Mouse (Mus musculus) lung, postnatal 0 days (tissue): ENCODE results near the gene Fscn1. TPM values are rescaled to one million over a fixed set of nuclear protein-coding genes. Genes with fewer than 3 reads are reported as not detected.

Experiments used
- ATAC-seq: fragments of 200-750 bp; cut with Nextera tagmentation; 2 replicates; pipeline ENCODE4 v1.8.0; 2017; ENCODE audit warnings: moderate library complexity
- DNase-seq: peaks from one replicate; pipeline ENCODE4 v3.0.0-alpha.2; 2016; ENCODE audit warnings: low spot score
- H3K27ac ChIP-seq: fragments of 300-500 bp; sonication (generic); 2 replicates; pipeline ENCODE4 v1.5.1; 2014; ENCODE audit warnings: antibody characterized with exemption, mild to moderate bottlenecking, low read length, mixed read lengths
- H3K27me3 ChIP-seq: fragments of 300-500 bp; sonication (generic); replicated peaks from 2 replicates; pipeline ENCODE4 v1.6.1; 2014; ENCODE audit warnings: low read length, mixed read lengths; ENCODE audit not compliant: insufficient read depth
- H3K36me3 ChIP-seq: fragments of 300-500 bp; sonication (generic); 2 replicates; pipeline ENCODE4 v1.6.1; 2014; ENCODE audit warnings: low read length, mixed read lengths; ENCODE audit not compliant: insufficient read depth
- H3K4me1 ChIP-seq: fragments of 300-500 bp; sonication (generic); 2 replicates; pipeline ENCODE4 v1.6.1; 2014; ENCODE audit warnings: antibody characterized with exemption, low read depth, low read length, mixed read lengths; ENCODE audit not compliant: insufficient read depth
- H3K4me2 ChIP-seq: fragments of 300-500 bp; sonication (generic); replicated peaks from 2 replicates; pipeline ENCODE4 v1.6.1; 2014; ENCODE audit warnings: low read depth, mild to moderate bottlenecking, low read length, moderate library complexity, mixed read lengths
- H3K4me3 ChIP-seq: fragments of 300-500 bp; sonication (generic); 2 replicates; pipeline ENCODE4 v1.5.1; 2014; ENCODE audit warnings: low read depth, low read length
- H3K9ac ChIP-seq: fragments of 300-500 bp; sonication (generic); replicated peaks from 2 replicates; pipeline ENCODE4 v1.6.1; 2014; ENCODE audit warnings: low read depth, mild to moderate bottlenecking
- H3K9me3 ChIP-seq: fragments of 300-500 bp; sonication (generic); 2 replicates; pipeline ENCODE4 v1.6.1; 2016; ENCODE audit warnings: low read length, mixed read lengths
- CTCF ChIP-seq: IDR thresholded peaks from 2 replicates; pipeline ENCODE4 v1.5.1; 2016; ENCODE audit warnings: antibody characterized with exemption, mild to moderate bottlenecking
- EP300 ChIP-seq: IDR thresholded peaks from 2 replicates; pipeline ENCODE4 v1.6.1; 2016; ENCODE audit warnings: antibody characterized with exemption, mild to moderate bottlenecking, control low read depth
- WGBS: fragments of 180-500 bp; shearing (Covaris S2); extraction: QIAGEN DNeasy Blood & Tissue Kit; methylation state at CpG from one replicate; pipeline ENCODE4 v1.1.7; 2014; 5-methylcytosine and 5-hydroxymethylcytosine counted together
- polyA plus RNA-seq: library from polyadenylated mRNA; unstranded; fragments of >200 nt; fragmentation: Nextera tagmentation; extraction: Ambion mirVana; gene quantifications from 2 replicates; pipeline ENCODE4 v1.2.1, GENCODE M21; 2015

Gene Fscn1
- polyA plus RNA-seq, 1 experiment from 2014 or later, result 69.1 TPM

GRCm38 (mm10) chr5:142940393-142940792 is 19.8 kb upstream of the Fscn1 start:
- Histone ChIP-seq H3K4me2 (no peak overlapping the region), H3K4me1 (peaks cover 7% of the 10 kb centered on the region; the same call in 1 of the 2 replicates), H3K4me3 (no peak overlapping the region), H3K27me3 (no peaks in the 10 kb centered on the region), H3K27ac (no peak overlapping the region), H3K9ac (no peak overlapping the region), H3K36me3 (no peaks in the 10 kb centered on the region), H3K9me3 (no peaks in the 10 kb centered on the region)
- TF ChIP-seq CTCF (peak; percentile 61), EP300 (no peak)
- WGBS, result 54% methylated on average over 2 of the region's 2 CpGs
- no peak for DNase-seq
- ATAC-seq, result no peak

DNA sequence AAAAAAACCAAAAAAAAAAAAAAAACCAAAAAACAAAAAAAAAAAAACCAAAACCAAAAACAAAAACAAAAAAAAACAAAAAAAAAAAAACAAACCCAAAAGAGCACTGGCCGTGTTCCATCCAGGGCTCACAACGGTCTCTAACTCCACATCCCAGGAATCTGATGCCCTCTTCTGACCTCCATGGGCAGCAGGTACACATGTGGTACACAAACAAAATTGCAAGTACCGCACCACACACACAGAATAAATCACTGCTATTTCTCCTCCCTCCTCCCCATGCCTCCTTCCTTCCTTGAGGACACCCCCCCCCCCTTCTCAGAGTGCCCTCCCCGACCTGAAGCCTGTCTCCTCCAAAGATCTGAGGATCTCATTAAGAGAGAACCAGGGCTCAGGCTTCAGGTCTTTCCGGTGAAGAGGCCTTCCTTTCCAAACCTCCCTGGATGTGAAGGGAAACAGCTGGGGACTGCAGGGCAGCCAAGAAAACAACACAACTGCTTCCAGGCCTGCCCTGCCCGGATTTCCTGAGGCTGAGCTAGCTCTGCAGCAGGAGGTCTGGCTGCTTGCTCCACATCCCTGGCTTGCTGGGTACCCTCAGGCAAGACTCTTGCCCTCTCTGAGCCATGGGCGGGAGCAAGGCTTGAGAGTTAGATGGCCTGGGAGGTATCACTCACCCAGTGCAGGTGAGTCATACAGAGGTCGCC is 15.0 kb upstream of the Fscn1 start:
- ATAC-seq (peak; percentile 87), DNase-seq (peak; percentile 75)
- no peaks in the 10 kb centered on the region for H3K4me1 ChIP-seq
- H3K9ac ChIP-seq, result no peak overlapping the region
- no peaks in the 10 kb centered on the region for H3K36me3 ChIP-seq
- H3K4me3 ChIP-seq, result no peak overlapping the region
- 45% methylated on average over 8 of the region's 8 CpGs for WGBS
- H3K27me3 ChIP-seq, result no peaks in the 10 kb centered on the region
- H3K27ac ChIP-seq, result peak overlapping the region; percentile 47; the same call in 1 of the 2 replicates
- H3K4me2 ChIP-seq, result no peak overlapping the region
- H3K9me3 ChIP-seq, result no peaks in the 10 kb centered on the region
- TF ChIP-seq EP300 (no peak), CTCF (no peak)

DNA sequence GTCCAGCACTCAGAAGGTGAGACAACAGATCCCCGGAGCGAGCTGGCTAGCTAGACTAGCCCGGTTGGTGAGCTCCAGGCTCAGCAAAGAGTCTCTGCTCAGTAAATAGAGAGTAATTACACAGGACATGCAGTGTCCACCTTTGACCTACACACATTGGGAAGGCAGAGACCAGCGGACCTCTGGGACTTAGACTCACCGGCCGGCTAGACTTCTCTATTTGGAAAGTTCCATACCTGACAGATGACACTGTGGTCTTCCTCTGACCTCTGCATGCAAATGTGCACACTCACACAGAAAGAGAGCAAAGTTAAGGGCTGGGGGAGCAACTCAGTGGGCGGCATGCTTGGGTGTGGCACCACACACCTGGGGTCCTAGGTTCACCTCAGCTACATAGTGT is 12.7 kb upstream of the Fscn1 start:
- Histone ChIP-seq H3K4me3 (no peak overlapping the region), H3K9ac (no peak overlapping the region), H3K4me1 (no peaks in the 10 kb centered on the region), H3K27ac (no peak overlapping the region), H3K4me2 (no peak overlapping the region), H3K36me3 (no peaks in the 10 kb centered on the region), H3K9me3 (no peaks in the 10 kb centered on the region), H3K27me3 (no peaks in the 10 kb centered on the region)
- no peak for ATAC-seq
- WGBS, result 67% methylated on average over 7 of the region's 7 CpGs
- DNase-seq, result no peak
- TF ChIP-seq EP300, result no peak

GRCm38 (mm10) chr5:142949580-142949979 is 10.6 kb upstream of the Fscn1 start:
- H3K36me3 ChIP-seq, result no peaks in the 10 kb centered on the region
- no peak for DNase-seq
- WGBS, result 44% methylated on average over 6 of the region's 6 CpGs
- H3K27ac ChIP-seq, result no peak overlapping the region
- no peak for TF ChIP-seq CTCF
- no peak for TF ChIP-seq EP300
- no peaks in the 10 kb centered on the region for H3K9me3 ChIP-seq
- ATAC-seq, result no peak
- no peak overlapping the region for H3K4me2 ChIP-seq
- H3K27me3 ChIP-seq, result no peaks in the 10 kb centered on the region
- no peak overlapping the region for H3K9ac ChIP-seq
- no peak overlapping the region for H3K4me3 ChIP-seq
- no peaks in the 10 kb centered on the region for H3K4me1 ChIP-seq

DNA sequence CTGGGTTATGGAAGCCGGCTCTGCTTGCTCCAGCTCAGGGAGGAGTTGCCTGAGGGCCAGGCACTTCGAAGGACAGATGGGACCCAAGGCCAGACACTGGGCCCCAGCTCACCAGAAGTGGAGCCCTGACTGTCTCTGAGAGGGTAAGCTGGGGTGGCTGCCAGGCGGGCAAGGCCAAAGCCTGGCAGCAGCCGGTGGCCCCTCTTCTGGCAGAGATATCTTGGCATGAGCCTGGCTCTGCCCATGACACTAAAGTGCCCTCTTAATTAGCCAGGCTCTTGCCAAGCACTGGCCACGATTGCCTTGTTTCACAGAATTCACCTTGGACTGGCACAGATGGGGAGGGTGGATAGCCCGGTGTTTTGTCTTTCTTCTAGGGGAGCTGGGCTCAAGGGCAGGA is 9.7 kb upstream of the Fscn1 start:
- DNase-seq (no peak), ATAC-seq (no peak)
- Histone ChIP-seq H3K9me3 (no peaks in the 10 kb centered on the region), H3K4me1 (no peaks in the 10 kb centered on the region), H3K4me2 (no peak overlapping the region), H3K4me3 (no peak overlapping the region), H3K9ac (no peak overlapping the region), H3K36me3 (no peaks in the 10 kb centered on the region), H3K27ac (no peak overlapping the region), H3K27me3 (no peaks in the 10 kb centered on the region)
- WGBS, result 78% methylated on average over 6 of the region's 6 CpGs
- TF ChIP-seq EP300 (no peak), CTCF (no peak)

DNA sequence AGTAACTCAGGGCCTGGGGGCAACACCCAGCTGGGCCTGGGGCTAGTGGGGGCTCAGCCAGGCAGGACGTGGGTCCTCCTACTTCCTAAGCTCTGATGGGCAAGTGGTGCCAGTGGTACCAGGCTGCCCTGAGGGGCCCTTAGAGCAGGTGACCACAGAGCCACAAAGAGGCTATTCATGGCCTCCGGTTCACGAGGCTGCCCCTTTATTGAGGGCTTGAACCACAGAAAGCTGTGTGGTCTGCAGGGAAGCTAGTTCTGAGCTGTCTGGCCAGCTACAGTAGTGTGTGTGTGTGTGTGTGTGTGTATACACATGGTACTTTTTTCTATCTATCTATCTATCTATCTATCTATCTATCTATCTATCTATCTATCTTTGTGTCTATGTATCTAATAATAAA is 6.5 kb upstream of the Fscn1 start:
- no peaks in the 10 kb centered on the region for H3K27me3 ChIP-seq
- no peaks in the 10 kb centered on the region for H3K4me1 ChIP-seq
- no peak for ATAC-seq
- 73% methylated on average over 3 of the region's 3 CpGs for WGBS
- no peaks in the 10 kb centered on the region for H3K9me3 ChIP-seq
- no peak overlapping the region for H3K4me2 ChIP-seq
- no peaks in the 10 kb centered on the region for H3K36me3 ChIP-seq
- H3K4me3 ChIP-seq, result no peak overlapping the region
- H3K27ac ChIP-seq, result no peak overlapping the region
- no peak for DNase-seq
- TF ChIP-seq EP300 (no peak), CTCF (no peak)
- no peak overlapping the region for H3K9ac ChIP-seq
